Mouse (Mus musculus): ENCODE measurements at regions not wholly inside any gene's neighbourhood (a gene's known extent, or its start where the extent isn't known, plus 50 kb on each side); places are given as distances from the start of the nearest gene placed in this dataset.

- DNase-seq (ENCODE audit: low spot score in 2 of 2): no peak
These were observed 470.8 kb upstream of the Map3k7 start for GRCm38 (mm10) chr4:31493087-31493511.

DNA sequence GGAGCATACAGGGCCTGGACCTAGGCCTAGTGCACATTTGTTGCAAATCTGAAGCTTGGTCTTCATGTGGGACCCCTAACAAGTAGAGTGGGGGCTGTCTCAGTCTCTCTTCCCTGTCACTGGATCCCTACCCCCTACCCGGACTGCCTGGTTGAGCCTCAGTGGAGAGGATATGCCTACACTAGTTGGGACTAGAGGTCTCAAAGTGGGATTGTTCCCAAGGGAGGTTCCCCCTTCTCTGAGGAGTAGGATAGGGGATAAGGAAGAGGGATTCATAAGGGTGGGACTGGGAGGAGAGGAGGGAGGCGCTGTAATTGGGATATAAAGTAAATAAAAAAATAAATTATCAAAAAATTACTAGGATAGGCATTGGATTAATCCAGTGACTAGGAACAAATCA is 464.0 kb upstream of the Map3k7 start:
- no peak for DNase-seq (ENCODE audit: low spot score in 2 of 2)

- no peak for DNase-seq (ENCODE audit: low spot score in 2 of 2)
These were observed 463.5 kb upstream of the Map3k7 start for GRCm38 (mm10) chr4:31500432-31500831.

- DNase-seq (ENCODE audit: low spot score in 2 of 2): no peak
These were observed 438.2 kb upstream of the Map3k7 start for GRCm38 (mm10) chr4:31525638-31526207.

DNA sequence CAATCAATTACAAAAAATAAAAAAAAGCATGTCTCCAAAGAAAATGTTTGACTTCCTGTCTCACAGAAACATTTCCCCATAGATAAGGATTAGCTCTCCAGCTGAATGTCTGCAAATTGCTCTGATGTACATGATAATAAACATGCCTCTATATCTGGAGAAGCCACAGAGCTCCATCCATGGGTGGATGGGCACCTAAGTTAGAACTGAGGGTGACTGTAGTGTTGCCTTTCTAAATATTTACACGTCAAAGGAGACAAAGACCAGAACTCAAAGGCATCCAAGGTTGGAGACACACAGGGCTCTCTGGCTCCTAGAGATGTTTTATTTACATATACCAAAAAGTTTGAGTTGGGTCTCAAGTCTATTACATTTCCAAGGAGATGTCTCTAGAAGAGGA is 427.1 kb upstream of the Map3k7 start:
- no peak for DNase-seq (ENCODE audit: low spot score in 2 of 2)

DNA sequence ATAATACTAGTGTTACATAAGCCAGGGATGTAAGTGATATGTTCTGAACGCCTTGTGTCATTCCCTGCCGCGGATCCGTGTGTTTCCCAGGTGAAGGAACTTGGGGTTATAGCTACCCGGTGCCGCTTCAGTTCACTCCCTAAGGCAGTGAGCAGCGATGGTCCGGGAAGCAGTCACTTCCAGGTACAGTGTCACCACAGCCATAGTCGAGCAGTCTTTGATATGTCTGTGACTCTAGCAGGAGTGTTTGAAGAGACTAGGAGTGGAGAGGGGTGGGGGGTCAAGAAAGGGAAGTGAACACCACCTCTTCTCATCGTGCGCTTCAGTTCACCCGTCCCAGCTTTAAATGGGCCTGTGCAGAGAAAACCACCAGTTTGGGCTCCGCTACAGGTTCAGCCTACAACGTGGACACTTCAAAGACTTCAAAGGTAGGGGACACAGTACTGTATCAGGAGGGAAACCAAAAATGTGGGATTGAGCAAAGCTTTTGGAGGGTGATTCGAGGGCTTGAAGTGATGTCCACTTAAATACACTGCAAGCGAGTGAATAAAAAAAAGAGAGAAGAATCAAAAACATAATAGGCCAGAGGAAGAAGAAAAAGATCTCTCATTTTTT is 410.0 kb upstream of the Map3k7 start:
- DNase-seq (ENCODE audit: low spot score in 2 of 2): no peak

GRCm38 (mm10) chr4:31555077-31555476 is 408.8 kb upstream of the Map3k7 start:
- no peak for DNase-seq (ENCODE audit: low spot score in 2 of 2)

DNA sequence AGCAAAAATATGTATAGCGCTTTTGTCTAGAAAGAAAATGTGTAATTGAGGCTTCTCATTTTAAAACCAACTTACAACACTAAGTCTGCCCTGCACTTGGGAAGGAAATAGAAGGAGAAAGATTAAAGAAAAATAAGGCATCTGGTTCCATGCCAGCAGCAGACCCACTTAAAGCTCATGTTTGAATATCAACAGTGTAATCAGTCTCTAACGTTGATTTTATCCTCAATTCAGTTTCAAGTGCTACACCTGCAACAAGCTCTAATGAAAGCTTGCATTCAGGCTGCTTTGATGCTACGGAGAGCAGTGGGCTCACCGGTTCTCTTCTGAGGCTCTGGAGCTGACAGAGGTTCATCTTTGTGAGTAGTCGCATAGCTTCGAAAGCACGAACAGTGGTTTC is 406.6 kb upstream of the Map3k7 start:
- DNase-seq (ENCODE audit: low spot score in 2 of 2): no peak

- no peak for DNase-seq (ENCODE audit: low spot score in 2 of 2)
These were observed 403.6 kb upstream of the Map3k7 start for GRCm38 (mm10) chr4:31560305-31560704.

GRCm38 (mm10) chr4:31561183-31561582 is 402.7 kb upstream of the Map3k7 start:
- DNase-seq (ENCODE audit: low spot score in 2 of 2): no peak

GRCm38 (mm10) chr4:31561823-31562222 is 402.1 kb upstream of the Map3k7 start:
- DNase-seq (ENCODE audit: low spot score in 2 of 2): no peak

DNA sequence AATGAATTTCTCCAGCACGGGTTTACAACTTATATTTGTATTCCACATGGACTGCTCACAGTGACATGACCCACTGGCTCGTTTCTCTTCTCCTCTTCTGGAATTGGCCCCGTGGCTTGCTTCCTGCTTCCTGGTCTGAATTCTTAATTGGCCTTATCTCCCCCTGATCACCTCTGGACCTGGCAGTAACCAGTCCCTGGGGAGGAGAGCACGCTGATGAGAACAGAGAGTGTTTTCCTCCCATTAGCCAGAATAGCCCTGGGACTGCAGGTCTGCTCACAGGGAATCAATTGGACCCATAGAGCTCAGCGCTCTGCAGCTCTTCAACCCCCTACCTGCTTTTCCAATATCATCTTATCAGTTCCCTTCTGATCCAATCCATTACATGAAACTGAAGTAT is 397.7 kb upstream of the Map3k7 start:
- DNase-seq (ENCODE audit: low spot score in 2 of 2): no peak

DNA sequence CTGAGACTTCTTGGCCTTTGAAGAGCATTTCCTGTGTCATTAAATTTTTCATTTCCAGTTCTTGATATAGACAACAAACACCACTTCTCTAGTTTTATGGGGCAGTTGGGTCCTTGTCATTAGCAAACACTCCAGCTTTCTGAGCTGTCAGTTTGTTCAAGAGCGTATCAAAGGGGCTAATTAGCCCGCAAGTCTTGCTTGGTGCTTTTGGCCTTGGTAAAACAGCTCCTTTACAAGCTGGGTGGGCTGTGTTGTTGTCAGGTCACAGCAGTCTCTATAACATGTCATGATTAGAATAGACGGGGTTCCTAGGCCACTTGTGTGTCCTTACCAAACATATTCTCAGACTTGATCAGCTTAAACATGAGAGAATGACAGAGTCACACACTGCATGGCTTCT is 397.1 kb upstream of the Map3k7 start:
- no peak for DNase-seq (ENCODE audit: low spot score in 2 of 2)

DNA sequence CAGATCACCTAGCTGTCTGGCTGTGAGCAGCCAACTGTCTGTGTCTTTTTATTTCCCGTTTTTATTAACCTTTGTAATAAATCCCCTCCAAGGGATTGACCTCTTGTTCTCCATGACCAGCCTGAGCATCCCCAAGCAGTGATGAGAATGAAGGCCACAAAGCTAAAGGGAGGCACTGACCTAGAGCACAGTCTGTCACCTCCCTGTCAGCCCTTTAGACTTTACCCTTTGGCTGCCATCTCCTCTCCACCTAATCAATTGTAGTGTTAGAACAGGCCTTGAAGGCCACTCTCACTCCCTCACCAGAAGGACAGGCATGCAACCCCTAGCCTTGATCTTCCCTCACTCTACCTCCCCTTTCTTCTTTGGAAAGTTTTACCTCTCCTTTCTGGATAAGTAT is 394.2 kb upstream of the Map3k7 start:
- DNase-seq (ENCODE audit: low spot score in 2 of 2): no peak

DNA sequence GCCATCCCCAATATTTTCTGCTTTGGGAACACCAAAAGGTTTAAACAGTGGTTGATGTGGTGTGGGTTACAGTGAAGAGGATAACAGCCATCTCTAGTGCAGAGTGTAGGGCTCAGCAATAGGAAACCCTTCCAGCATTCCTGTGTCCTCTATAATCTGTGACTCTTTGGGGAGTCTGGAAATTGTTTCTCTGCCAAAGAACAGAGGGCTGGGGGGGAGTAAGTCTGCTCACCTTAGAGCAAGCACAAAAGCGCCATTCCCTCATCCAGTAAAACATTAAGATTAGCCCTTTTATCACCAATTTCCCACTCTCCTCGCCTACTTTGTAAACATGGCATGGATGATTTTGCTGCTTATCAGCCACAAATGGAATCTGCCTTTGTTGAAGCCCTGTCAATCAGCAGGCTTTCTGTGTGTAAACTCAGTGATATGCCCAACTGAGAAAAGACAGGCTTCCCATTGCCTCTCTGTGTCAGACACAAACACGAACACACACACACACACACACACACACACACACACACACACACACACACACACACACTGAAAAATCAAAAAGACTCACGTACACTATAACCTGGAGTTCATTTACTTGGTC is 386.8 kb upstream of the Map3k7 start:
- no peak for DNase-seq (ENCODE audit: low spot score in 2 of 2)

- DNase-seq (ENCODE audit: low spot score in 2 of 2): no peak
These were observed 380.4 kb upstream of the Map3k7 start for GRCm38 (mm10) chr4:31583495-31583894.

GRCm38 (mm10) chr4:31584171-31584570 is 379.7 kb upstream of the Map3k7 start:
- DNase-seq (ENCODE audit: low spot score in 2 of 2): no peak

DNA sequence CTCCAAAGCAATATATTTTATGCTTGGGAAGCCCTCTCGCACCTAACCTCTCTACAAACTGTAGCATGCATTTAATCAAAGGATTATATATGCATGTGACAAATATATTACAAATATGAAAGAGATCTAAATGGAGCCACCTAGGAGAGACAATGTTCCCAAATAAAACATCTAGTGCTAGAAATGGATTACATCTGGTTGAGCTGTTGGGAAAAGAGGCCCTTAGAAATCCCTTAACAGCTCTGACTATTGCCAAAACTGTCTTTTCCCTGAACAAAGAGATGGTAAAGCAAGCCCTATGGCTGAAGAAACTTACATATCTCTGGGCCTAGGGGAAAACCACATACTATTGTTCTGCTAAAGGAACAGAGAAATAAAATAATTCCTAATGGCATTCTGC is 369.8 kb upstream of the Map3k7 start:
- DNase-seq (ENCODE audit: low spot score in 2 of 2): no peak

- DNase-seq (ENCODE audit: low spot score in 2 of 2): no peak
These were observed 362.4 kb upstream of the Map3k7 start for GRCm38 (mm10) chr4:31601536-31601935.

DNA sequence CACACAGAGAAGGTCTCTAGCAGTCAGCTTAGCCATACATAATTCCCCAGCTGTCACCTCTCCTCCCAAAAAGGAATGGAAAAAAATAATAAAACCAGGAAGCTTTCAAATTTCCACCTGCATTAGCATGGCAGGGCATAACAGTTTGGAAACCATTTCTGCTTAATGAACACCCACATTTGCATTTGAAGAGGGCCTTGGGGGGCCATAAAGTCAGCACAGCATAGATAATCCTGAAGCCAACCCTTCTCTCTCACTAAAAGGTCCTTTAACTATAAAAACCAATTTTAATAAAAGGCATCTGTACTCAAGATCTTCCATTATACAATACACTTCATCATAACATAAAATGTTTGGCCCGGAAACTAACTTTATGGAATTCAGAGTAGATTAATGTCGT is 360.1 kb upstream of the Map3k7 start:
- no peak for DNase-seq (ENCODE audit: low spot score in 2 of 2)

DNA sequence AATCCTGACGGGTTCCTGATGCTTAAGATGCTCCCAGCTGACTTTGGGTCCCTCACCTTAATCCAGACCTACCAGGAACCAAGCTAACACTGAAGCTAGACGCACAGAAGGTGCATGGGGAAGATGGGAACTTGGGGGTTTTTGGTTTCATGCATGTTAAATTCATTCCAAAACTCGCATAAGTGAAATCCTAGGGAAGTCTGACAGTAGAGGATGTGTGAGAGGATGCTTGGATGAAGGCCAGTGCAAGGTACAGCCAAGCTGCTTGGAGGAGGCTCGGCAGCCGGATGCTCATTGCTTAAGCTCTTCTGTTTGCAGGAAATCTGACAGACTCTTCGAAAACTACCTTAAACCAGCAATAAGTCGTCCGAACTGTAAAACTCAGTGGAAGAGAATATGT is 355.1 kb upstream of the Map3k7 start:
- DNase-seq (ENCODE audit: low spot score in 2 of 2): no peak

DNA sequence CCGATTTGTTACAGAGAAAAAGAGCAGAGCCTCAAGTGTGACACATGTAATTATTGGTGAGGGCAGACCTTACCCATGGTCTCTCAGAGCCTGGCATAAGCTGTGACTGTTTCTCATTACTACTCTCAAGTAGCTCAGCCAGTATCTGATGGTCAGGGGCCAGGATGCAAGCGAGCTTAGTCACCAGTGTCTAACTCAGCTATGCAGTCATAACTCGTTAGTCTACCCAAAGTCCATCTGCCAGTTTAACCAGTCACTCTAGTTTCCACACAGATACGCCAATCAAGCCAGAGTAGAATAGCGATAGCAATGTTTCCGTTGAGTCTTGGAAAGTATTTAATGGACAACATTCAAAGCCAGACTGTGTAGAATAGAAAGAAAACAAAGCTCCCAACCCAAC is 354.3 kb upstream of the Map3k7 start:
- DNase-seq (ENCODE audit: low spot score in 2 of 2): no peak

DNA sequence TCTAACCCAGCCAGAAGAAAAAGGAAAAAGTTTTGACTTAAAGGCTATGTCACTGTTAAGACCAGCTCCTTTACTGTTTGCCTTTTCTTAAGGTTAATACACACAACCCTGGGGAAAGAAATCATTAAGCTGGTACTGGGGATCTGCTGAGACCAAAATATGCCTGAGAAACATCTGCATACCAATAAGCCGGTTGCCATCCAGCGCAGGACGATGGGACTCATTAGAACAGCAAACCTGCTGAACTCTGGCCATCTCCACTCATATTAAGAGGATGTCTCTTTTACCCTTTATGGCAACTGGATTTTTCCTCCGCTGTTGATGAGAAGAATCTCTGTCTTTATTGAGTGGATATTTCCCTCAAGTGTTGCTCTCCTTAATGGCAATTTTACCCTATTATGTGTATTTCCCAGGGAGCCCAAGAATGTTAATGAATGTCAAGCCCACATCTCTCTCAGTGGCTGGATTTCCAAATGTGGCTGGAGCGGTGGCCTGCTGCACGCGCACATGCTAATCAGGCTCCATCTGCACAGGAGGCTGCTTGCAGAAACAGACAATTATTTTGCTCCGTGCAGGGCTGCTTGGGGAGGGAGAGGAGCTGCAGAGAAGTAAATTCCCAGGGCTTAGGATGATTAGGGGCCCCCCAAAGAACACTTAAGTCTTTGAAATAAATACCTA is 351.6 kb upstream of the Map3k7 start:
- DNase-seq (ENCODE audit: low spot score in 2 of 2): no peak
